9 mouse cellular contexts compared by ENCODE assay signal in the genomic region with DNA sequence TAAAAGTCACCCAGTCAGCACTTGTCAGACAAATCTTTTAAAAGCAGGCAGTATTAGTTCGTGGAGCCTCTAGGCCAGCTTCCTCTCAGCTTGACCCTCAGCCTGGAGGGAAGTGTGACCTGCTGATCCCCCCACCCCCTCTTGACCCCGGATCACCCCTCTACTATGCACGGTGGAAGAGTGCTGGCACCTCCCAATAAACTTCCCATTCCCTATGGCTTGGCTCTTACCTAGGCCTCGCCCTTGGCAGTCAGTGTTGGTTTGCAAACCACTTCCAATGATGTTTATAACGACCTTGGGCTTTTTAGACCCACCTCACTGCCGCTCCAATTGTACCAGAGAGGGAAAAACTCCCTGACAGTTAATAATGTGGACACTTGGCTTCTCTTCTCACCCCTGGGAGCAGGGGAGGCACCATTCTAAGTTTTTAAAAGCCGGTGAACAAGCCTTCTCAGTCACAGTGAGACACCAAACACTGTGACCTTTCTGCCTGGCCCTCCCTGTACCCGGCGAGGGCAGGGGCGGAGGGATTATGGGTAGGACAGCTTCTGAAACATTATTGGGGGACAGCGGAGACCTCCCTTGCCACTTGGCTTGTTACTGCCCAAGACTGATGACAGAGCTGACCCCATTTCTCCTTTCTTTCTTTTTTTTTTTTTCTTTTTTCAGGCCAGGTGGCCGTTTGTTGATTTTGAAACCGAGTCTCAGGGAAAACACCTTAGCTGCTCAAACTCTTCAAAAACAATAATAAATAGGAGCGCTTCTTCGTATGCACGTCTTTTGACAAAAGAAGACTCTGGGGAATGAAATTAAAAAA.
DNase-seq lines count a peak whose midpoint lies in the region; ATAC-seq and TF ChIP-seq lines count a peak whose summit lies in the region.
"Had no signal": no experiment of that assay in that cellular context is flagged by ENCODE, and none has a peak within 500 bp of the region (broad histone marks: within the 10 kb centered on the region; RNA-seq: fewer than 3 reads in every experiment).

No protein-coding gene starts in this region.

- H3K36me3 ChIP-seq in heart, embryonic 12.5 days, result no peaks in the 10 kb centered on the region
- H3K36me3 ChIP-seq in CH12.LX (replicated peaks in 1 of 2; ENCODE audit: control insufficient read depth in 1 of 2, insufficient read depth in 1 of 2, low read length in 1 of 2), result no peaks in the 10 kb centered on the region
- H3K36me3 ChIP-seq in forebrain, embryonic 13.5 days (ENCODE audit: poor library complexity, severe bottlenecking), result no peaks in the 10 kb centered on the region
- H3K36me3 ChIP-seq in liver, postnatal 0 days (replicated peaks; ENCODE audit: insufficient read depth, low read length), result no peaks in the 10 kb centered on the region
- H3K36me3 ChIP-seq: G1E had no signal

- no peak for TF ChIP-seq CTCF in CH12.LX (conservative IDR thresholded peaks at IDR 0.05 in 1 of 2, IDR thresholded peaks at IDR 0.05 in 1 of 2; ENCODE audit: low read depth in 2 of 2, low read length in 2 of 2)
- no peak for TF ChIP-seq CTCF in liver, postnatal 0 days (IDR thresholded peaks at IDR 0.05; ENCODE audit: low read depth)

- dilution Hi-C loops in CH12.LX (cut with MboI; ENCODE audit: extremely low pct_ligation_motif_present, extremely low pct_unique_long_range_greater_than_20kb, low sequenced_read_pairs), result no loop called here

- TF ChIP-seq POLR2A in CH12.LX (IDR thresholded peaks at IDR 0.05; ENCODE audit: low read depth, low read length), result no peak; the same call in 1 of the 2 replicates

- no peak for ATAC-seq in heart, embryonic 12.5 days (ENCODE audit: insufficient number of reproducible peaks, low FRiP score)
- ATAC-seq in forebrain, embryonic 13.5 days, result no peak
- ATAC-seq in liver, postnatal 0 days, result peak; percentile 33; the same call in 1 of the 2 replicates

- H3K27me3 ChIP-seq in heart, embryonic 12.5 days (replicated peaks), result no peaks in the 10 kb centered on the region
- no peaks in the 10 kb centered on the region for H3K27me3 ChIP-seq in CH12.LX (replicated peaks)
- no peaks in the 10 kb centered on the region for H3K27me3 ChIP-seq in forebrain, embryonic 13.5 days
- H3K27me3 ChIP-seq in liver, postnatal 0 days (ENCODE audit: insufficient read depth, low read length), result no peaks in the 10 kb centered on the region

- H3K4me1 ChIP-seq in heart, embryonic 12.5 days (replicated peaks), result peaks cover 18% of the 10 kb centered on the region
- peaks cover 8 to 18% of the 10 kb centered on the region in 2 experiments for H3K4me1 ChIP-seq in CH12.LX (ENCODE audit: control insufficient read depth in 1 of 2, insufficient read depth in 2 of 2)
- peaks cover 26% of the 10 kb centered on the region for H3K4me1 ChIP-seq in forebrain, embryonic 13.5 days
- H3K4me1 ChIP-seq in liver, postnatal 0 days (ENCODE audit: insufficient read depth), result peaks cover 14% of the 10 kb centered on the region

- DNase-seq in heart, postnatal 4 days, result no peak
- DNase-seq in CH12.LX (ENCODE audit: extremely low read depth), result peak; percentile 18
- no peak for DNase-seq in liver, postnatal 0 days
- DNase-seq in layer of hippocampus, adult 8-10 months (ENCODE audit: low spot score in 2 of 2), result no peak
- DNase-seq in thymus, adult 18-20 months, result no peak
- DNase-seq in kidney, adult 9 months, result no peak

- TF ChIP-seq EP300 in CH12.LX (IDR thresholded peaks at IDR 0.05; ENCODE audit: low read length), result no peak; the same call in 1 of the 2 replicates
- no peak for TF ChIP-seq EP300 in liver, postnatal 0 days (IDR thresholded peaks at IDR 0.05; ENCODE audit: low read depth)

- no peak overlapping the region for H3K4me3 ChIP-seq in heart, embryonic 12.5 days
- H3K4me3 ChIP-seq in CH12.LX (replicated peaks in 1 of 3; ENCODE audit: low read depth in 2 of 3, low read length in 2 of 3, poor library complexity in 1 of 3), result peak overlapping the region; percentile 17 to 51 (median 31)
- no peak overlapping the region for H3K4me3 ChIP-seq in forebrain, embryonic 13.5 days
- no peak overlapping the region for H3K4me3 ChIP-seq in liver, postnatal 0 days (ENCODE audit: low read depth, low read length)

- H3K9me3 ChIP-seq in heart, embryonic 12.5 days (replicated peaks), result no peaks in the 10 kb centered on the region
- no peaks in the 10 kb centered on the region for H3K9me3 ChIP-seq in CH12.LX (replicated peaks; ENCODE audit: low read length)
- no peaks in the 10 kb centered on the region for H3K9me3 ChIP-seq in forebrain, embryonic 13.5 days (replicated peaks)
- H3K9me3 ChIP-seq in liver, postnatal 0 days (ENCODE audit: low read length), result no peaks in the 10 kb centered on the region
- H3K9me3 ChIP-seq: G1E had no signal

- peak overlapping the region; percentile 47 for H3K4me2 ChIP-seq in heart, embryonic 12.5 days
- H3K4me2 ChIP-seq in CH12.LX (ENCODE audit: insufficient read depth, low read depth, poor library complexity, severe bottlenecking), result peak overlapping the region; percentile 100
- H3K4me2 ChIP-seq in forebrain, embryonic 13.5 days, result peak overlapping the region; percentile 37; the same call in 1 of the 2 replicates
- H3K4me2 ChIP-seq in liver, postnatal 0 days (ENCODE audit: low read depth, low read length), result peak overlapping the region; percentile 40

- in situ Hi-C loops in CH12.LX (cut with MboI; ENCODE audit: low pct_ligation_motif_present, low pct_unique_long_range_greater_than_20kb, low sequenced_read_pairs), result no loop called here

- WGBS in heart, embryonic 12.5 days, result 41% methylated on average over 16 of the region's 16 CpGs
- 7% methylated on average over 16 of the region's 16 CpGs for WGBS in forebrain, embryonic 13.5 days
- WGBS in liver, postnatal 0 days (ENCODE audit: insufficient replicate concordance), result 54% methylated on average over 16 of the region's 16 CpGs

- H3K27ac ChIP-seq in heart, embryonic 12.5 days (ENCODE audit: poor library complexity, severe bottlenecking), result peak overlapping the region; percentile 73; the same call in 1 of the 2 replicates
- peak overlapping the region; percentile 22; the same call in 1 of the 2 replicates for H3K27ac ChIP-seq in CH12.LX (ENCODE audit: insufficient read depth, low read depth)
- peak overlapping the region; percentile 48 for H3K27ac ChIP-seq in forebrain, embryonic 13.5 days
- peak overlapping the region; percentile 39; the same call in 1 of the 2 replicates for H3K27ac ChIP-seq in liver, postnatal 0 days (ENCODE audit: low read depth)

- no peaks in the 10 kb centered on the region for H3K79me2 ChIP-seq in CH12.LX (replicated peaks; ENCODE audit: control insufficient read depth, extremely low read depth, insufficient read depth, poor library complexity, severe bottlenecking)

- TF ChIP-seq RAD21 in CH12.LX (IDR thresholded peaks at IDR 0.05; ENCODE audit: low read depth, low read length), result no peak

- no peak overlapping the region; the same call in 1 of the 2 replicates for H3K9ac ChIP-seq in heart, embryonic 12.5 days
- H3K9ac ChIP-seq in CH12.LX (ENCODE audit: insufficient read depth, low read depth), result peak overlapping the region; percentile 81
- H3K9ac ChIP-seq in forebrain, embryonic 13.5 days, result peak overlapping the region; percentile 26; the same call in 1 of the 2 replicates
- H3K9ac ChIP-seq in liver, postnatal 0 days (replicated peaks), result no peak overlapping the region

TF ChIP-seq in CH12.LX, 34 proteins besides CTCF, POLR2A, EP300 and RAD21:
- TF ChIP-seq NRF1 (IDR thresholded peaks at IDR 0.05; ENCODE audit: low read depth, low read length) (no peak), ETS1 (conservative IDR thresholded peaks at IDR 0.05; ENCODE audit: low read depth, low read length) (no peak), TBP (conservative IDR thresholded peaks at IDR 0.05; ENCODE audit: low read depth, low read length) (0 out of 2 replicates have a peak, but pooled peaks have one; percentile 45), CHD1 (IDR thresholded peaks at IDR 0.05; ENCODE audit: low read depth, low read length) (peak; percentile 58; the same call in 1 of the 2 replicates), SIN3A (IDR thresholded peaks at IDR 0.05; ENCODE audit: low read length) (0 out of 2 replicates have a peak, but pooled peaks have one; percentile 4), ZNF384 (IDR thresholded peaks at IDR 0.05; ENCODE audit: low read depth, low read length) (peak; percentile 89)

Comparison
In these comparisons a context has a peak if more than half of its experiments do, and no peak if none do; other contexts are left out.
1. H3K27ac ChIP-seq: peak in every context shown above with its lines; median percentile 73 in heart, embryonic 12.5 days; 48 in forebrain, embryonic 13.5 days; 39 in liver, postnatal 0 days; 22 in CH12.LX.
2. H3K4me2 ChIP-seq: peak in every context shown above with its lines; median percentile 100 in CH12.LX; 47 in heart, embryonic 12.5 days; 40 in liver, postnatal 0 days; 37 in forebrain, embryonic 13.5 days.
3. H3K4me3 ChIP-seq: peak in CH12.LX (3 of 3); none in heart, embryonic 12.5 days (single experiment), forebrain, embryonic 13.5 days (single experiment) and liver, postnatal 0 days (single experiment).
4. H3K9ac ChIP-seq: peak in CH12.LX (single experiment) and forebrain, embryonic 13.5 days (single experiment); none in heart, embryonic 12.5 days (single experiment) and liver, postnatal 0 days (single experiment).